ENCODE assay signal across 30 mouse cellular contexts in the genomic region with DNA sequence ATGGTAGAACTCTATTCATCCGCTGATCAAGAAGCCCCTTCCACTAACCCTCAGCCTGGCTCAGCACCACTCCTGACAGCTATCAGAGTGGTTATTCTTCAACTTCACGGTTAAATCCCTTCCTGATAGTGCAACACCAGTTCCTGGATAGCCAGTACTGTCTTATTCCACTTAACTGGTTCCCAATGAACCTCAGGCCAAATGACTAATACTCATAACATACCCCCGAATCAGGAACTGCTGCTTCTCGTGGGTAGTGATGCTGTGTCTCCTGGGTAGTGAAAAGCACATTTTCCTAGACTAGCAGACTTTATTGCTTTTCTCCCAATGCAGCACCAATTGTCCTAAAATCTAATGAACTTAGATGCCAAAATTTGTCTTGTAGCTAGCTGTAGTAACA. TPM values are rescaled to one million over a fixed set of nuclear protein-coding genes. Genes with fewer than 3 reads are reported as not detected.
DNase-seq lines count a peak whose midpoint lies in the region; ATAC-seq and TF ChIP-seq lines count a peak whose summit lies in the region.
"Had no signal": no experiment of that assay in that cellular context is flagged by ENCODE, and none has a peak within 500 bp of the region (broad histone marks: within the 10 kb centered on the region; RNA-seq: fewer than 3 reads in every experiment).

No protein-coding gene starts in this region.

- no peak overlapping the region for H3K4me3 ChIP-seq in thymus, adult 2 months (ENCODE audit: control insufficient read depth, insufficient read depth, low read length)
- H3K4me3 ChIP-seq: embryonic facial prominence, embryonic 12.5 days; embryonic facial prominence, embryonic 15.5 days; heart, adult 2 months; heart, embryonic 10.5 days; heart, embryonic 13.5 days; hindbrain, embryonic 12.5 days; hindbrain, embryonic 15.5 days had no signal

- no peaks in the 10 kb centered on the region for H3K27me3 ChIP-seq in thymus, adult 2 months (ENCODE audit: control insufficient read depth, insufficient read depth, low read length)
- H3K27me3 ChIP-seq: CH12.LX; embryonic facial prominence, embryonic 12.5 days; embryonic facial prominence, embryonic 15.5 days; heart, embryonic 13.5 days; hindbrain, embryonic 12.5 days; hindbrain, embryonic 15.5 days had no signal

- no peak for TF ChIP-seq POLR2A in thymus, adult 2 months (IDR thresholded peaks at IDR 0.05; ENCODE audit: control insufficient read depth, extremely low read depth, insufficient read depth, low read length, poor library complexity)

- DNase-seq in thymus, adult 2 months: no peak
- DNase-seq in thymus, postnatal 0 days (ENCODE audit: low spot score): no peak
- DNase-seq in NIH3T3 (ENCODE audit: low read depth): peak; percentile 22
- DNase-seq in yolk sac, embryonic 10.5 days (ENCODE audit: low spot score): no peak
- no peak for DNase-seq in frontal cortex, adult 2 months (ENCODE audit: extremely low spot score in 1 of 2, low spot score in 1 of 2)
- DNase-seq in right cerebral cortex, postnatal 10 days (ENCODE audit: low spot score in 2 of 2): no peak
- DNase-seq: adrenal gland, adult 8-10 months; adrenal gland, postnatal 36 days; B cell, adult 2 months; cerebellum, adult 11-12 months; cerebellum, adult 8-10 months; cerebellum, postnatal 10 days; forebrain, postnatal 0 days; gastrocnemius, postnatal 25 days; heart, adult 2 months; heart, postnatal 14 days; heart, postnatal 4 days had no signal

- peak overlapping the region; percentile 60; the same call in 1 of the 2 replicates for H3K27ac ChIP-seq in thymus, adult 2 months (ENCODE audit: control insufficient read depth, insufficient read depth, low read length)
- H3K27ac ChIP-seq: embryonic facial prominence, embryonic 12.5 days; embryonic facial prominence, embryonic 15.5 days; heart, adult 2 months; heart, embryonic 10.5 days; heart, embryonic 13.5 days; hindbrain, embryonic 12.5 days; hindbrain, embryonic 15.5 days had no signal

- TF ChIP-seq CTCF in thymus, adult 2 months (IDR thresholded peaks at IDR 0.05; ENCODE audit: borderline replicate concordance, control insufficient read depth, extremely low read depth, insufficient read depth, low read length, poor library complexity): no peak

- peak; percentile 69 for ATAC-seq in granulocyte monocyte progenitor cell, adult 5-6 weeks (replicated peaks; ENCODE audit: poor library complexity, severe bottlenecking)
- ATAC-seq in megakaryocyte progenitor cell, adult 5-6 weeks (replicated peaks; ENCODE audit: poor library complexity): peak; percentile 65
- ATAC-seq: activated CD4-positive, CD25-positive, alpha-beta regulatory T cell, adult 4 months; forebrain, embryonic 14.5 days; forebrain, postnatal 0 days had no signal

- H3K36me3 ChIP-seq in thymus, adult 2 months (ENCODE audit: control insufficient read depth, insufficient read depth, low read length): no peaks in the 10 kb centered on the region
- H3K36me3 ChIP-seq: embryonic facial prominence, embryonic 12.5 days; embryonic facial prominence, embryonic 15.5 days; G1E; heart, embryonic 10.5 days; heart, embryonic 13.5 days; hindbrain, embryonic 12.5 days; hindbrain, embryonic 15.5 days had no signal

- H3K4me1 ChIP-seq in thymus, adult 2 months (replicated peaks; ENCODE audit: control insufficient read depth, insufficient read depth, low read length): peaks cover 9% of the 10 kb centered on the region
- H3K4me1 ChIP-seq: embryonic facial prominence, embryonic 12.5 days; embryonic facial prominence, embryonic 15.5 days; heart, embryonic 10.5 days; hindbrain, embryonic 12.5 days; hindbrain, embryonic 15.5 days had no signal

- 66% methylated on average over 4 of the region's 4 CpGs for whole genome bisulfite sequencing in thymus, adult 2 months

RNA-seq across cellular contexts. Expression of a gene that starts 39.8 kb away (rescaled TPM):
- 0.03 and 0.04 TPM in 2 replicates for polyA plus RNA-seq in thymus, adult 2 months (2012; rRNA removed)
- polyA plus RNA-seq in thymus, postnatal 0 days (2015; fragmentation: Nextera tagmentation; extraction: Ambion mirVana): 0.04 TPM in 1 of 2 replicates, not detected in the other
- total RNA-seq in granulocyte monocyte progenitor cell, adult 5-6 weeks (2014; fragmentation: Nextera tagmentation): 3.1 and 4.0 TPM in 2 replicates
- total RNA-seq in granulocyte monocyte progenitor cell, adult 5-6 weeks (2017): 2.4 and 2.8 TPM in 2 replicates
- 2.9 and 3.3 TPM in 2 replicates for total RNA-seq in megakaryocyte progenitor cell, adult 5-6 weeks (2015)
- 1.5 and 2.0 TPM in 2 replicates for total RNA-seq in megakaryocyte progenitor cell, adult 5-6 weeks (2017)
- 0.63 and 0.90 TPM in 2 replicates for polyA plus RNA-seq in frontal cortex, adult 2 months (2012; rRNA removed)
- total RNA-seq: gastrocnemius, postnatal 25 days had no signal
- polyA plus RNA-seq: activated CD4-positive, CD25-positive, alpha-beta regulatory T cell, adult 4 months; forebrain, embryonic 11.5 days; G1E had no signal
